Mouse (Mus musculus) heart, embryonic 12.5 days (tissue): ENCODE data around the gene Smpdl3b. TPM values are rescaled to one million over a fixed set of nuclear protein-coding genes. Genes with fewer than 3 reads are reported as not detected.

ENCODE experiments used
- ATAC-seq: fragments of 200-750 bp; cut with Nextera tagmentation; 2 replicates; pipeline ENCODE4 v1.8.0; 2017; ENCODE audit warnings: moderate TSS enrichment, moderate library complexity; ENCODE audit not compliant: insufficient number of reproducible peaks, low FRiP score
- H3K27ac ChIP-seq: fragments of 300-500 bp; sonication (generic); 2 replicates; pipeline ENCODE4 v1.5.1; 2016; ENCODE audit warnings: mild to moderate bottlenecking, moderate library complexity; ENCODE audit not compliant: poor library complexity, severe bottlenecking
- H3K27me3 ChIP-seq: fragments of 300-500 bp; sonication (generic); replicated peaks from 2 replicates; pipeline ENCODE4 v1.6.1; 2016; ENCODE audit warnings: mild to moderate bottlenecking, moderate library complexity
- H3K36me3 ChIP-seq: fragments of 300-500 bp; sonication (generic); 2 replicates; pipeline ENCODE4 v1.6.1; 2016; ENCODE audit warnings: mild to moderate bottlenecking, moderate library complexity
- H3K4me1 ChIP-seq: fragments of 300-500 bp; sonication (generic); replicated peaks from 2 replicates; pipeline ENCODE4 v1.6.1; 2016; ENCODE audit warnings: mild to moderate bottlenecking
- H3K4me2 ChIP-seq: fragments of 300-500 bp; sonication (generic); 2 replicates; pipeline ENCODE4 v1.6.1; 2016; ENCODE audit warnings: mild to moderate bottlenecking, moderate library complexity
- H3K4me3 ChIP-seq: fragments of 300-500 bp; sonication (generic); 2 replicates; pipeline ENCODE4 v1.5.1; 2016; ENCODE audit warnings: mild to moderate bottlenecking
- H3K9ac ChIP-seq: fragments of 300-500 bp; sonication (generic); 2 replicates; pipeline ENCODE4 v1.6.1; 2016; ENCODE audit warnings: mild to moderate bottlenecking, moderate library complexity
- H3K9me3 ChIP-seq: fragments of 300-500 bp; sonication (generic); replicated peaks from 2 replicates; pipeline ENCODE4 v1.6.1; 2016; ENCODE audit warnings: mild to moderate bottlenecking, moderate library complexity
- whole genome bisulfite sequencing: fragments of 180-500 bp; shearing (Covaris S2); methylation state at CpG from one replicate; pipeline ENCODE4 v1.1.7; 2016; 5-methylcytosine and 5-hydroxymethylcytosine counted together
- polyA plus RNA-seq: library from polyadenylated mRNA; unstranded; fragments of >200 nt; fragmentation: Nextera tagmentation; extraction: Ambion mirVana; gene quantifications from 2 replicates; pipeline ENCODE4 v1.2.1, GENCODE M21; 2016

The Smpdl3b gene
- polyA plus RNA-seq, 1 experiment from 2014 or later: 6.5 TPM

DNA sequence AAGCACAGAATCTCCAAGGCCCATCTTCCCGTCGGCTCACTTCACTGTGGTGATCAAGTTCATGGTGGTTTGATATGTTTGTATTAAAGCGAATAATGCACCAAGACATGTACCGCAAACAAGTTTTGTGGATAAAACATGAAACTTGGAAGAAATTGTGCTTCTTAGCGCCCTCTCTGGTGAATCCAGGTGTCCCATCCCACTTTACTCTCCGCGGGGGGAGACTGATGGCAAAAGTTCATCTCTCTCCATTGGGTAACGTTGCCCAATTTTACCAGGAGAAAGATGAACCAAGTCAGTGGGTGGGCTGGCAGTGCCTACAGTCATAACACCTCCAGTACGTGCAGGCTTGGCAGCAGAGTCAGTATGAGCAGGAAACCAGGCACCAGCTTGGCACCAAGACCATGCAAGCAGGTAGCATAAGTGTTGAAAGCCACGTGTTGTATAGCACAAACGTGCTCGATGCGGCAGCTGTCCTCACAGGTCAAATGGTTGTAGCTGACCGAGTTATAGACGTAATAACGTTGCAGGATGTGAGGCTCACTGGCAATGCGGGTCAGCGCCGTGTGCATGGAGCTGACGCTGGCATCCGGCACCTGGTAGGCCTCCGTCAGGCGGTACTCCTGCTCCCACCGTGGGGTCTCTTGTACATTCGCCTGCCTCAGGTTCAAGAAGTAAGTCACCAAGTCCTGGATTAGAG lies 23.8 kb downstream of the Smpdl3b start:
- H3K36me3 ChIP-seq: no peaks in the 10 kb centered on the region
- WGBS: 89% methylated on average over 25 of the region's 25 CpGs
- ATAC-seq: no peak
- H3K27me3 ChIP-seq: no peaks in the 10 kb centered on the region
- no peak overlapping the region for H3K4me2 ChIP-seq
- no peak overlapping the region for H3K9ac ChIP-seq
- no peaks in the 10 kb centered on the region for H3K9me3 ChIP-seq
- H3K4me3 ChIP-seq: no peak overlapping the region
- no peak overlapping the region for H3K27ac ChIP-seq
- peaks cover 11% of the 10 kb centered on the region for H3K4me1 ChIP-seq

DNA sequence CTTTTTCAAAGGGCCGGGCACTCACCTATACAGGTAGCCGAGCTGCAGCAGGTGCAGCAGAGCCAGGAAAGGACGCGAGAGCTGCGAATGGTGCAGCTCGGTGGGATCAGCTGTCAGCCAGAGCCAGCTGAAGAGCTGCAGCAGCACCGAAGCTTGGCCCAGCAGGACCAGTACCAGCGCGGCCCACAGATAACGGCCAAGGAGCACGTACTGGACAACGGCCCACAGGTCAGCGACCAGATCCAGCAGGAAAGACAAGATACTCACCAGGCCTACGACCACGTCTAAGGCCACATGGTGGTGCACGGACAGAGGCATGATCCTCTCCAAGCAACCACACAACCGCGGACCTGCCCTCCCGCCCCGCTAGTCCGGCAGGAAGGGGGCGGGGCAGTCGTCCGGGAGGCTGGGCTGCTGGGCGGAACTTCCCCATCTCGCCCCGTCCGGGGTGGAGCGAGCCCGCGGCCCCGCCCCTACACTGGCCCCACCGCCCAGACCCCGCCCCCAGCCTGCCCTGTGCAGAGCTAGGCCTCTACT lies 24.8 kb downstream of the Smpdl3b start, which contains the start of gene Xkr8:
Xkr8 (minus strand) TSS at position 399 of the 537 bp plus-strand sequence.
- Histone ChIP-seq H3K4me3 (peak within 1 kb of the TSS; percentile 67), H3K27ac (no peak within 1 kb of the TSS), H3K36me3 (peaks cover 7% of the 10 kb centered on the region; the same call in 1 of the 2 replicates), H3K9me3 (no peaks in the 10 kb centered on the region), H3K4me2 (peak within 1 kb of the TSS; percentile 95), H3K9ac (peak within 1 kb of the TSS; percentile 75), H3K27me3 (no peaks in the 10 kb centered on the region), H3K4me1 (peaks cover 11% of the 10 kb centered on the region)
- 2% methylated on average over 34 of the region's 34 CpGs for WGBS
- peak; percentile 96 for ATAC-seq

DNA sequence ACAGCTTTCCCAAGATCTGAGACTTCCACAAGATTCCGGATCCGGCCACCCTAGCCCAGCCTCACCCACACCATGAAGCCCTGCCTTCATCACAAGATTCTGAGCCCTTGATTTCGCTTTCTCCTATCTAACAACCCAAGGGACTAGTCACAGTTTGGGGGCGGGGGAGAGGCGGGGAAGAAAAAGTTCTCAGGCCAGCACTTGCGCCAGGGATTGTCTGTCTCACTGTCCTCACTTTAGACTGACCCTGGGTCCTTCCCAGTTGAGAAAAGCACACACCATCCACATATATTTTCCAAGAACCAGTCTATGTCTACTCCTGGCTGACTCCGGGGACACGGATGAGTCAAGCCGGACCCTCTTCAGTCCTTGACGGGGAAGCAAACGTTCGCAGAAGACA lies 25.4 kb downstream of the Smpdl3b start:
- WGBS: 47% methylated on average over 12 of the region's 12 CpGs
- H3K27me3 ChIP-seq: no peaks in the 10 kb centered on the region
- H3K36me3 ChIP-seq: peaks cover 11% of the 10 kb centered on the region; the same call in 1 of the 2 replicates
- H3K4me2 ChIP-seq: peak overlapping the region; percentile 95
- peak overlapping the region; percentile 75 for H3K9ac ChIP-seq
- H3K9me3 ChIP-seq: no peaks in the 10 kb centered on the region
- H3K4me1 ChIP-seq: peaks cover 11% of the 10 kb centered on the region
- peak overlapping the region; percentile 67 for H3K4me3 ChIP-seq
- H3K27ac ChIP-seq: no peak overlapping the region
- no peak for ATAC-seq

DNA sequence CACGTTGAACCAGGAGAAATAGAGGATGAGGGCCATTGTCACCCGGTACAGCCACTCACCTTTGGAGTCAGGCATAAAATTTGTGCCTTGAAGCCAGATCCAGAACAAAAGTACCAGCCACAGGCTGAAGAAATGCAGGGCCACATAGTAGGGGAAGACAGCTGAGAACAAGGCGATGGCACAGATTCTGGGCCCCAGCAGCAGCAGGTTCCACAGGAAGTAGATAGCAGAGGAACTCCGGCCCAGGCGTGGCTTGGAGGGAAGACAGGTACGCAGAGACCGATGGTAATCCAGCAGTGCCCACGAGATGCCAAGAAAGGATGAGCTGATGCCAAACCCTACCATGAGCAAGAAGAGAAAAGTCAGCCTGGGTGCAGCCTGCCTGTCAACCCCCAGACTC lies 28.8 kb downstream of the Smpdl3b start:
- H3K4me3 ChIP-seq: no peak overlapping the region
- 72% methylated on average over 8 of the region's 8 CpGs for WGBS

DNA sequence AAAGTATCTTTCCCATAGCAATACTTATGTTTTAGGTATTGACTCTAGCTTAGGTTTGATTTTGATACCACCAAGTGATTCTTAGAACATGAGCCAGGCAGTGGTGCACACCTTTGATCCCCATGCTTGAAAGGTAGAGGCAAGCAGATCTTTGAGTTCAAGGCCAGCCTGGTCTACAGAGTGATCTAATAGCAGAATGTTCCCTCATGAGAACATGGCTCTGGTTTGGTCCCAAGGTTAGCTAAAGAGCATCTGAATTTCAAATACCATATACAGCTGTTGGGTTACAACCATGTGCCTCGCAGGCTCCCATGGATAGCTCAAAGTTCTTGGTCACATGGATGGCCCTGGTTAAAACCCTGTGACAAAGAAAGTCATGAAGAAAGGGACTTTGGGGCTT lies 38.8 kb downstream of the Smpdl3b start:
- Histone ChIP-seq H3K4me3 (no peak overlapping the region), H3K4me2 (no peak overlapping the region), H3K9me3 (no peaks in the 10 kb centered on the region), H3K36me3 (peaks cover 73% of the 10 kb centered on the region), H3K27ac (no peak overlapping the region), H3K9ac (no peak overlapping the region), H3K27me3 (no peaks in the 10 kb centered on the region), H3K4me1 (no peaks in the 10 kb centered on the region)
- no peak for ATAC-seq
- 97% methylated on average over 1 of the region's 1 CpGs for WGBS

More for the DNA sequence above, 28.8 kb downstream of the Smpdl3b start:
- H3K9ac ChIP-seq: no peak overlapping the region
- no peak overlapping the region for H3K27ac ChIP-seq
- ATAC-seq: no peak
- no peak overlapping the region for H3K4me2 ChIP-seq
- H3K36me3 ChIP-seq: peaks cover 19% of the 10 kb centered on the region
- no peaks in the 10 kb centered on the region for H3K9me3 ChIP-seq
- H3K27me3 ChIP-seq: no peaks in the 10 kb centered on the region
- peaks cover 19% of the 10 kb centered on the region for H3K4me1 ChIP-seq

DNA sequence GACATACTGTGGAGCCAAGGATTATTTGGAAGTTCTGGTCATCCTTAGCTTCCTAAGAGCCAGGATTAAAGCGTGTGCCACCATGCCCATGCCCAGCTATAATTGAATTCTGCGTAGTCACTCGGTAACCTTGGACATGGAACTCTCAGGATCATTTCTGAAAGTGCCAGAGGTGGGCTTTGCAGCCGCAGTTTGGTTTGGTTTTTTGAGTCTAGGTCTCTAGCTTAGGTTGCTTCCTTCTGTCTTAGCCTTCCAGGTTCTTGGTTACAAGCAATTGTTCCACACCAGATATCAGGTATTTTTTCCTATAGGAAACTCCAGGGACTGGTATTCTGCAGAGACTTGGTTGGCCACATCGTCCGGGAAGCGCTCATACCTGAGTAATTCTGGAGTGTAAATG lies 43.9 kb downstream of the Smpdl3b start:
- Histone ChIP-seq H3K4me3 (no peak overlapping the region), H3K27ac (no peak overlapping the region), H3K9ac (no peak overlapping the region), H3K4me2 (no peak overlapping the region), H3K27me3 (no peaks in the 10 kb centered on the region), H3K9me3 (no peaks in the 10 kb centered on the region), H3K36me3 (peaks cover 72% of the 10 kb centered on the region), H3K4me1 (no peaks in the 10 kb centered on the region)
- WGBS: 96% methylated on average over 7 of the region's 7 CpGs
- ATAC-seq: no peak

DNA sequence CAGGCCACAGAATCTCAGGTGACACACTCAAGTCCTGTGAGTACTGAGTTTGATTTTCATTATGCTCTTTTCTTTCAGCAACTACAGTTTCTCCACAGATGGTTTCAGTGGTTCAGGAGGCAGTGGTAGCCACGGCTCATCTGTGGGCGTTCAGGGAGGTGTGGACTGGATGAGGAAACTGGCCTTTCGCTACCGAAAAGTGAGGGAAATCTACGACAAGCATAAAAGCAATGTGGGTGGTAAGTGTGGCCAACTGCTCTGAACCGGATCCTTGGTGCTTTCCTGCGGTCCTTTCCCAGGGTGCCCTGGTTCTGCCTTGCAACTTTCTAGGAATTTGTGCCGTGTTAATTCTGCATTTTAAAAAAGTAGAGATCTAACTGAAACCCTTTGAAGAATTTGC lies 50.2 kb downstream of the Smpdl3b start:
- 96% methylated on average over 8 of the region's 8 CpGs for WGBS
- Histone ChIP-seq H3K36me3 (peaks cover 86% of the 10 kb centered on the region), H3K27ac (no peak overlapping the region), H3K27me3 (no peaks in the 10 kb centered on the region), H3K4me1 (no peaks in the 10 kb centered on the region), H3K9ac (no peak overlapping the region), H3K4me2 (no peak overlapping the region), H3K4me3 (no peak overlapping the region), H3K9me3 (no peaks in the 10 kb centered on the region)
- no peak for ATAC-seq

DNA sequence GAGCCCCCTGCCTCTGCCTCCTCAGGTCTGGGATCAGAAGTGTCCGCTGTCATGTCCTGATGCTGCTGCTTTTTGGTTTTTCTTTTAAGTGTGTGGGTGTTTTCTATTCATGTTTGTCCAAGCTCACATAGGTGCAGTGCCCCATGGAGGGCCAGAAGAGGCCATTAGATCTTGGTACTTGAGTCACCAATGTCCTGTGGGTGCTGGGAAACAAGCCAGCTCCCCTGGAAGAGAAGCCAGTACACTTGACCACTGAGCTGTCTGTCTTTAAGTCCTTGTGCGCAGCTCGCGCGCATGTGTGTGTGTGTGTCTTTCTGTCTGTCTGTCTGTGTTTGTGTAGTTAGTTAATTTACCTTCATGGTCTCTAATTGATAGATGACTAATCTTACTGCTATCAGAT lies 55.0 kb downstream of the Smpdl3b start:
- Histone ChIP-seq H3K36me3 (peaks cover 76% of the 10 kb centered on the region), H3K4me1 (no peaks in the 10 kb centered on the region), H3K4me2 (no peak overlapping the region), H3K27me3 (no peaks in the 10 kb centered on the region), H3K27ac (no peak overlapping the region), H3K9ac (no peak overlapping the region), H3K9me3 (no peaks in the 10 kb centered on the region), H3K4me3 (no peak overlapping the region)
- 98% methylated on average over 5 of the region's 5 CpGs for WGBS
- no peak for ATAC-seq

DNA sequence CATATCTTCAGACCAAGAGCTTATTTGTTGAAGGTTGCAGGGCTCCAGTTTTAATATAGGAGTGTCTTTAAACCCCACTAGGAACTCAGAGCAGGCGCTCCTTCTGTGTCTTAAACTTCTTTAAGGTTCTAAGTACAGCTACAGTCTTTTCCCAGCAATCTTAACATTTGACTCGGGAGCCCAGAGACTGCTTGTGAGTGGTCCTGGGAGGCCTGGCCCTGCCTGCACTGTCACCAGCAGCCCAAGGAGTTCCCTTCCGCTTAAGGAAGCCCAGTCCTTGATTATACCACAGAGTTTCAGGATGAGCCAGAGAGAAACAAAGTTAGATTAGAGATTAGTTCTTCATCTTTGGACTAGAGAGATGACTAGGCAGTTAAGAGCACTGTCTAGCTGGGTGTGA lies 63.7 kb downstream of the Smpdl3b start:
- no peaks in the 10 kb centered on the region for H3K9me3 ChIP-seq
- H3K4me1 ChIP-seq: no peaks in the 10 kb centered on the region
- WGBS: 87% methylated on average over 3 of the region's 3 CpGs
- no peak overlapping the region for H3K27ac ChIP-seq
- ATAC-seq: no peak
- H3K27me3 ChIP-seq: no peaks in the 10 kb centered on the region
- peaks cover 57% of the 10 kb centered on the region for H3K36me3 ChIP-seq
- no peak overlapping the region for H3K4me3 ChIP-seq
- no peak overlapping the region for H3K9ac ChIP-seq
- no peak overlapping the region for H3K4me2 ChIP-seq

DNA sequence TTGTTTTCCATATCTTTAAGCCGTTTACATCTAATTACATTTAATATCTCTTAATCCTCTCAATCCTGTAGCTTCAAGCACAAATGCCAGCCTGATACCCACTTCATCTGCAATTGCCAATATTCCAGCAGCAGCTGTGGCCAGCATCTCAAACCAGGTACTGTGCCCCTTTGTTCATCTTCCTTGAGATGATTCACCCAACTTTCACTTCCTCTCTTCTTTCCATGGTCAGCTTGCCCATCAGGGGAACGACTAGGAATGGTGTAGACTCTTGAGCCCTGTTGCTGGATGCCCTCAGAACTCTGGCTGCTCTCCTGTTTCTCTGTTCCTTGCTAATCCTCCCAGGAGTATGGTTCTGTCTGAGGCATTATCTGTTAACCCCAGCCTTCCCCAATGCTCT lies 67.4 kb downstream of the Smpdl3b start:
- ATAC-seq: no peak
- H3K4me1 ChIP-seq: no peaks in the 10 kb centered on the region
- H3K27me3 ChIP-seq: no peaks in the 10 kb centered on the region
- no peak overlapping the region for H3K4me2 ChIP-seq
- no peaks in the 10 kb centered on the region for H3K9me3 ChIP-seq
- H3K36me3 ChIP-seq: peaks cover 54% of the 10 kb centered on the region
- H3K4me3 ChIP-seq: no peak overlapping the region
- WGBS: 79% methylated on average over 2 of the region's 2 CpGs
- H3K27ac ChIP-seq: no peak overlapping the region
- H3K9ac ChIP-seq: no peak overlapping the region
